Mouse (Mus musculus) brain, embryonic 14.5 days (tissue): Measurements from ENCODE around the gene Slc2a2. TPM values are rescaled to one million over a fixed set of nuclear protein-coding genes. Genes with fewer than 3 reads are reported as not detected.

Experiments used
- DNase-seq: peaks from one replicate; pipeline ENCODE4 v3.0.0-alpha.2; 2011; ENCODE audit warnings: low read depth
- CTCF ChIP-seq: fragments of 200-500 bp; IDR thresholded peaks from 2 replicates; pipeline ENCODE4 v1.5.1; 2012; ENCODE audit warnings: inconsistent platforms, mild to moderate bottlenecking, moderate library complexity, borderline replicate concordance; ENCODE audit not compliant: insufficient read depth, insufficient read length; ENCODE audit errors: extremely low read depth
- POLR2A ChIP-seq: fragments of 200-500 bp; IDR thresholded peaks from 2 replicates; pipeline ENCODE4 v1.6.1; 2012; ENCODE audit warnings: mild to moderate bottlenecking, inconsistent platforms, borderline replicate concordance; ENCODE audit not compliant: poor library complexity, insufficient read depth, insufficient read length, severe bottlenecking; ENCODE audit errors: extremely low read depth
- polyA plus RNA-seq: library from polyadenylated mRNA; depleted of rRNA; stranded (reverse); fragments of >200 nt; gene quantifications from 2 replicates; pipeline ENCODE4 v1.2.3, GENCODE M21; 2012; rRNA removed

The Slc2a2 gene
- polyA plus RNA-seq = 0.01 and 0.15 TPM in 2 replicates

GRCm38 (mm10) chr3:28697797-28698196, at the start of gene Slc2a2:
TSS of gene Slc2a2 (plus strand) at chr3:28697903.
- TF ChIP-seq CTCF = no peak
- TF ChIP-seq POLR2A = no peak
- no peak for DNase-seq

GRCm38 (mm10) chr3:28652574-28652973, 45.1 kb upstream of the Slc2a2 start:
- no peak for DNase-seq
- no peak for TF ChIP-seq POLR2A
- no peak for TF ChIP-seq CTCF

- no peak for DNase-seq
- TF ChIP-seq POLR2A (no peak), CTCF (no peak)
Observed at GRCm38 (mm10) chr3:28653043-28653442, 44.7 kb upstream of the Slc2a2 start.

GRCm38 (mm10) chr3:28654740-28655139, 43.0 kb upstream of the Slc2a2 start:
- TF ChIP-seq CTCF (no peak), POLR2A (no peak)
- no peak for DNase-seq

- TF ChIP-seq POLR2A = no peak
- TF ChIP-seq CTCF = no peak; the same call in 1 of the 2 replicates
- DNase-seq = no peak
Observed at GRCm38 (mm10) chr3:28658349-28658748, 39.4 kb upstream of the Slc2a2 start.

GRCm38 (mm10) chr3:28680851-28681250, 16.9 kb upstream of the Slc2a2 start:
- DNase-seq = peak; percentile 42
- TF ChIP-seq CTCF = no peak
- TF ChIP-seq POLR2A = no peak

- no peak for TF ChIP-seq CTCF
- TF ChIP-seq POLR2A = no peak
- no peak for DNase-seq
Observed at GRCm38 (mm10) chr3:28681866-28682265, 15.8 kb upstream of the Slc2a2 start.

- no peak for TF ChIP-seq POLR2A
- no peak for TF ChIP-seq CTCF
- peak; percentile 27 for DNase-seq
Observed at GRCm38 (mm10) chr3:28682411-28682810, 15.3 kb upstream of the Slc2a2 start.

- no peak for TF ChIP-seq CTCF
- no peak for TF ChIP-seq POLR2A
- DNase-seq = no peak
Observed at GRCm38 (mm10) chr3:28685510-28685909, 12.2 kb upstream of the Slc2a2 start.

- no peak for DNase-seq
- no peak for TF ChIP-seq CTCF
- no peak for TF ChIP-seq POLR2A
Observed at GRCm38 (mm10) chr3:28694811-28695210, 2.9 kb upstream of the Slc2a2 start.

- TF ChIP-seq CTCF (no peak), POLR2A (no peak)
- no peak for DNase-seq
Observed at GRCm38 (mm10) chr3:28695608-28696007, 2.1 kb upstream of the Slc2a2 start.

GRCm38 (mm10) chr3:28696162-28696561, 1.5 kb upstream of the Slc2a2 start:
- TF ChIP-seq POLR2A (no peak), CTCF (no peak)
- no peak for DNase-seq
